In genomic region chr10:19779092-19779491, GRCm38 (mm10) we compare ENCODE assay signal across 11 mouse cellular contexts.
DNase-seq lines count a peak whose midpoint lies in the region; ATAC-seq and TF ChIP-seq lines count a peak whose summit lies in the region.
"Had no signal": no experiment of that assay in that cellular context is flagged by ENCODE, and none has a peak within 500 bp of the region (broad histone marks: within the 10 kb centered on the region; RNA-seq: fewer than 3 reads in every experiment).

No protein-coding gene starts in this region.

- TF ChIP-seq CTCF in heart, postnatal 0 days (IDR thresholded peaks at IDR 0.05; ENCODE audit: low read depth), result no peak

- no peaks in the 10 kb centered on the region for H3K36me3 ChIP-seq in heart, postnatal 0 days (replicated peaks; ENCODE audit: control insufficient read depth, insufficient read depth, low read length)
- H3K36me3 ChIP-seq: midbrain, embryonic 12.5 days had no signal

- intact Hi-C loops in heart, postnatal 14 days (cut with DNase I), result no loop called here
- intact Hi-C loops in left cerebral cortex, postnatal 14 days (cut with DNase I), result no loop called here

- H3K27me3 ChIP-seq in heart, postnatal 0 days (ENCODE audit: control insufficient read depth, insufficient read depth, low read length), result no peaks in the 10 kb centered on the region
- H3K27me3 ChIP-seq: midbrain, embryonic 12.5 days had no signal

- no peak overlapping the region for H3K9ac ChIP-seq in heart, postnatal 0 days (replicated peaks; ENCODE audit: low read depth, low read length)
- H3K9ac ChIP-seq: liver, postnatal 0 days; midbrain, embryonic 12.5 days had no signal

- WGBS in heart, postnatal 0 days, result 44% methylated on average over 12 of the region's 12 CpGs

- no peak overlapping the region for H3K4me3 ChIP-seq in heart, postnatal 0 days (ENCODE audit: low read depth, low read length)
- H3K4me3 ChIP-seq: midbrain, embryonic 12.5 days had no signal

- no peaks in the 10 kb centered on the region for H3K4me1 ChIP-seq in heart, postnatal 0 days (ENCODE audit: control insufficient read depth, insufficient read depth)
- H3K4me1 ChIP-seq: midbrain, embryonic 12.5 days had no signal

- ATAC-seq in heart, postnatal 0 days (ENCODE audit: insufficient read depth, low read depth), result no peak
- ATAC-seq in frontal cortex, adult (ENCODE audit: low TSS enrichment), result peak; percentile 83
- ATAC-seq: liver, postnatal 0 days had no signal

- DNase-seq in heart, postnatal 0 days (ENCODE audit: low spot score), result no peak
- no peak for DNase-seq in heart, adult 11 months
- peak; percentile 2 to 3 for DNase-seq in heart, postnatal 14 days
- DNase-seq in left cerebral cortex, postnatal 14 days (ENCODE audit: low spot score in 2 of 2), result peak; percentile 25 to 39
- no peak for DNase-seq in gastrocnemius, postnatal 4 days (ENCODE audit: low spot score in 2 of 2)
- no peak for DNase-seq in spleen, adult 12 weeks (ENCODE audit: low spot score)
- DNase-seq: gastrocnemius, postnatal 36 days; kidney, postnatal 14 days; liver, postnatal 0 days had no signal

- peak overlapping the region; percentile 34; the same call in 1 of the 2 replicates for H3K4me2 ChIP-seq in heart, postnatal 0 days (ENCODE audit: low read depth, low read length)
- H3K4me2 ChIP-seq: midbrain, embryonic 12.5 days had no signal

- no peak for TF ChIP-seq EP300 in heart, postnatal 0 days (IDR thresholded peaks at IDR 0.05; ENCODE audit: low read depth)

- H3K9me3 ChIP-seq in heart, postnatal 0 days (replicated peaks; ENCODE audit: control insufficient read depth, low read length), result no peaks in the 10 kb centered on the region
- H3K9me3 ChIP-seq: midbrain, embryonic 12.5 days had no signal

- no peak overlapping the region for H3K27ac ChIP-seq in heart, postnatal 0 days (ENCODE audit: low read depth)
- H3K27ac ChIP-seq: midbrain, embryonic 12.5 days had no signal

Comparison
In these comparisons a context has a peak if more than half of its experiments do, and no peak if none do; other contexts are left out.
1. DNase-seq: peak in heart, postnatal 14 days (2 of 2) and left cerebral cortex, postnatal 14 days (2 of 2); none in heart, postnatal 0 days (single experiment), heart, adult 11 months (single experiment), gastrocnemius, postnatal 4 days (0 of 2) and spleen, adult 12 weeks (single experiment).